Mouse (Mus musculus) layer of hippocampus, adult 2 months (tissue): ENCODE measurements around the gene Vps37b. TPM values are rescaled to one million over a fixed set of nuclear protein-coding genes. Genes with fewer than 3 reads are reported as not detected.

Experiments
- DNase-seq, 2 experiments: peaks; one replicate each; pipeline ENCODE4 v3.0.0; 2022; ENCODE audit warnings: low spot score in 2 of 2
- H3K27ac ChIP-seq: fragments of 200-600 bp; 2 replicates; pipeline ENCODE4 v1.8.1; 2022
- H3K4me3 ChIP-seq: fragments of 200-600 bp; 2 replicates; pipeline ENCODE4 v1.8.1; 2022; ENCODE audit warnings: mild to moderate bottlenecking
- CTCF ChIP-seq: fragments of 200-600 bp; conservative IDR thresholded peaks from 2 replicates; pipeline ENCODE4 v1.8.1; 2022; ENCODE audit warnings: antibody characterized with exemption, mild to moderate bottlenecking, moderate library complexity
- microRNA-seq, 2 experiments: library from miRNA; unstranded; fragments of <30 nt; microRNA quantifications; one replicate each; pipeline ENCODE4 v1.2.0; 2021
- total RNA-seq, 2 experiments: library from RNA; stranded (reverse); gene quantifications; 2 replicates each; pipeline ENCODE4 v1.2.3; 2021

Vps37b gene
- total RNA-seq, 2 experiments from 2014 or later, result 36.8 to 42.2 TPM

- no peak for TF ChIP-seq CTCF
- H3K27ac ChIP-seq, result peak overlapping the region; percentile 61; the same call in 1 of the 2 replicates
- H3K4me3 ChIP-seq, result peak overlapping the region; percentile 82
- DNase-seq, result no peak
Measured at GRCm38 (mm10) chr5:123974616-123975111, 57.4 kb downstream of the Vps37b start.

- Histone ChIP-seq H3K4me3 (peak overlapping the region; percentile 82), H3K27ac (peak overlapping the region; percentile 86)
- no peak for DNase-seq
- no peak for TF ChIP-seq CTCF
Measured at GRCm38 (mm10) chr5:123974179-123974485, 57.9 kb downstream of the Vps37b start.

GRCm38 (mm10) chr5:123973299-123974178, 58.5 kb downstream of the Vps37b start, which contains the start of gene Hip1r:
TSS of gene Hip1r (plus strand) at chr5:123973628.
- DNase-seq, result peak; percentile 66 to 73
- Histone ChIP-seq H3K4me3 (peak within 1 kb of the TSS; percentile 82), H3K27ac (peak within 1 kb of the TSS; percentile 86)
- TF ChIP-seq CTCF, result no peak

DNA sequence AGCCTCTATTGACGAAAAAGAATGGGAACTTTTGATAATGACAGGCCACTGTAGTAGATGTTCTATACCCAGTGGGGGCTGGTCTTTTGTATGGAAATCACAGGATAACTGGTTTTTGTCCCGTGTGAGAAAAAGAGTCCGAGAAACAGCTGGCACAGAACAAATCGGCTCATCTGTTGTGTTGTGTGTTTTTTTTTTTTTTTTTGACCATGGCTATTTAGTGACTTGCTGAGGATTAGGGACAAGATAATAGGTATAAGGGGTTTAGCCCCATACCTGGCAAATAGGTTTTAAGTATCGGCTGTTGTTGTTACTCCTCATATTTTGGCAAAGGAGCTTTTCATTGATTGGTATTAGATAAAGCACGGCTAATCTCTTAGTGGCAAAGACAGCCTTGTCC, 59.6 kb downstream of the Vps37b start:
- H3K27ac ChIP-seq, result no peak overlapping the region
- TF ChIP-seq CTCF, result no peak
- no peak overlapping the region for H3K4me3 ChIP-seq
- no peak for DNase-seq

DNA sequence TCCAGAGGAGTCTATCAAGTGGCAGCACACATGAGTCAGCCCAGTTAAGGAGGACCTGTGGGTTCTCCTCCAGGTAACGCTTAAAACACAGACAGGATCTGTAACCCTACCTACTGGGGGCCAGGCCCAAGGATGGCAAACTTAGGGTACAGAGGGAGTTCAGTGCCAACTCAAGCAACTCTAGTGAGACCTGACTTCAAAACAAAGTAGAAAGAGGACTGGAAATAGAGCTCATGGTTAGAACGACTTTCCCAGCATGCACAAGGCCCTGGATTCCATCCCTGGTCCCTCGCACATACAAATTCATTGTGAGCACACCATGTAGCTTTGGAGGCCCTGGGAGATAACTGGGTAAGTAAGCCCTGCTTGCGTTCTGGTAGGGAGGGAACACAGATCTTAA, 61.5 kb downstream of the Vps37b start:
- no peak for TF ChIP-seq CTCF
- DNase-seq, result no peak
- Histone ChIP-seq H3K27ac (no peak overlapping the region), H3K4me3 (no peak overlapping the region)

DNA sequence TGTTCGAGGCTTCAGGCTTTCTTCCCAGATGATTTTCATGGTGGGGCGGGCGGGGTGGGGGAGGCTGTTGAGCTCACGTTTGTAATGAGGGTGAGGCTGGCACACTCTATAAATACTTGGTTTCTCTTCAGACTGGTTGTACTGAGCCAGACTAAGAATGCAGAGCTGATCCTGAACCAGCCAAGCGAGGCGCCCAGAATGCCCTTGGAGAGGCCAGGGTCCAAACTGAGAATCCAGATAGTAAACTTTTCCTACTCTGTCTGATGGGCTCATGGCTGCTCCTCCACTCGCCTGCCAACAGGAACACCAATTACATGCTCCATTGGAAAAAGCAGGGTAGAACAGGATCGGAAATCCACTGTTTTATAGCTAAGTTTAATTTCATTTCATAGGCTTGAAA, 62.9 kb downstream of the Vps37b start:
- no peak for TF ChIP-seq CTCF
- Histone ChIP-seq H3K27ac (no peak overlapping the region), H3K4me3 (no peak overlapping the region)
- no peak for DNase-seq

- H3K27ac ChIP-seq, result no peak overlapping the region
- no peak for TF ChIP-seq CTCF
- H3K4me3 ChIP-seq, result no peak overlapping the region
- no peak for DNase-seq
Measured at GRCm38 (mm10) chr5:123968468-123968867, 63.6 kb downstream of the Vps37b start.

DNA sequence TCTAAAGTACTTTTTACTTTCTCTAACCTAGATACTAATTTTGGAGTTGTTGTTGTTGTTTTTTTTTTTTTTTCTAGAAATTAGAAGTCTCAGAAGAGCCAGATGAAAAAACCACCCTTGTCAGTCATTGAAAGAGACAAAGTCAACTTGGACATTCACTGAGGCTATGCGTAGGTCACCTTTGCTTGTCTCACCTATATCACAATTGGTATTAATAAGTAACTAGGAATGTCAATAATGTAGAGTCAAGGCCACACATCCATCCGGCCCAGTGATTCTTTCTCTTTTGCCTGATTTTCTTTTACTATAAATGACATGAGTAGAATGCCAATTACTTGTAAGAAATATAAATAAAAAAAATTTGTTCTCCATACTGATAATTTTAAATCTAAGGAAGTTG, 65.3 kb downstream of the Vps37b start:
- TF ChIP-seq CTCF, result no peak
- no peak overlapping the region for H3K4me3 ChIP-seq
- DNase-seq, result no peak
- H3K27ac ChIP-seq, result no peak overlapping the region

DNA sequence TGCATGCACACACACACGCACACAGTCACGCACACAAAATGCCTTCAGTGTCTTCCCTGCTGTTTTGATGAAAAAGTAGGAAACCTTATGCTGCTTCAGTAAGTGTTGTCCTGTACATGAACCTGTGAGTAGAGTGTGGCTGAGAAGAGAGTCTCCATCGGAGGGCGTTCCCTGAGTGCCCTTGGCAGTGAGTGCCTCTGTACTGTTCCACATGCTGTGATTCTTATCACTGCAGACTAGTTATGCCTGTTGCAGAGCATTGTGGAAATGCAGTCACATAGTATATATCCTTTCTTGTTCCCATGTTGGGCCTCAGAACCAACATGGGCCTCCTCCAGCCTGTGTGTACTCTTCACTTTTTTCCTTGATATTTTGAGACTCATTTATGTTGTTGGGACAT, 67.9 kb downstream of the Vps37b start:
- TF ChIP-seq CTCF, result no peak
- H3K4me3 ChIP-seq, result no peak overlapping the region
- no peak overlapping the region for H3K27ac ChIP-seq
- no peak for DNase-seq

- Histone ChIP-seq H3K27ac (no peak overlapping the region), H3K4me3 (no peak overlapping the region)
- TF ChIP-seq CTCF, result no peak
- no peak for DNase-seq
Measured at GRCm38 (mm10) chr5:123961046-123961445, 71.0 kb downstream of the Vps37b start.

DNA sequence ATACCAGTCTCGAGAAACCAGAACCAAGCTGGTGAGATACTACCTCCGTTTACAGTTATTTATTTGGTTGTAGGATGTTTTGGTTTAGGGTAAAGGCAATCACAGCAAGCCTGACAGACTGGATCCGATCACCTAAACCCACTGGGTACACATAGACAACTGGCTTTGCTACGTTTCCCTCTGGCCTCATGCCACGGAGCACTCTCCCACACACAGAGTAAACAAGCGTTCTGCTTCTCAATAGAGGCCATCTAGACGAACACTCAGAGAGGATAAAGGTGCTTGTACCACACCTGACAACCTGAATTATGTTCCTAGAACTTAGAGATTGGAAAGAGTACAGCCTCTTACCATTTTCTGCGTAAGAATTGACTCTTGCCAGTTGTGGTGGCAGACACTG, 71.9 kb downstream of the Vps37b start:
- no peak for DNase-seq
- no peak overlapping the region for H3K4me3 ChIP-seq
- no peak for TF ChIP-seq CTCF
- H3K27ac ChIP-seq, result no peak overlapping the region

DNA sequence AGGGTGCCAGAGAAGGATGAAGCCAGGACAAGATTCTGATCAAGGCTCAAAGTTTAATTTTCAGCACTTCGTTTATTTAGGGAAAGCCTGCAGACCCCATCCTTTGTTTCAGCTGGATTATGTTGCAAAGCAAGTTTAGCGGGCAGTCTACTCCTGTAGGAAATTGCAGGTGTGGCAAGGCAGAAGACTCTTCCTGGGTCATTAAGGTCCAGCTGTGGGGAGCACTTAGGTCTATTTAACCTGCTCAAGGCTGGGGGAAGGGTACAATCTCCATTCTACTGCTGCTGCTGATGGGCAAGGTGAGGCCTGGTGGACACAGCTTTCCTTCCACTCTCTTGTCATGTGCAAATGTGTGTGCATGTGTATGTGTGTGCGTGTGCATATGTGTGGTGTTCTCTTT, 73.1 kb downstream of the Vps37b start:
- H3K27ac ChIP-seq, result no peak overlapping the region
- no peak for DNase-seq
- no peak overlapping the region for H3K4me3 ChIP-seq
- TF ChIP-seq CTCF, result no peak

GRCm38 (mm10) chr5:123957213-123957612, 74.9 kb downstream of the Vps37b start:
- no peak overlapping the region for H3K27ac ChIP-seq
- H3K4me3 ChIP-seq, result no peak overlapping the region
- DNase-seq, result no peak
- no peak for TF ChIP-seq CTCF

Small RNA genes within 50 kb of the gene (microRNA-seq; reads per million reads assigned to microRNA genes)
- gene Mir7032, result 0 to 1.1 reads per million in 2 experiments

Other genes with a start within 250 kb of the Vps37b start
- gene Hcar2, start 166.8 kb downstream of the Vps37b start, total RNA-seq, result not detected
- gene Hcar1, start 152.2 kb downstream of the Vps37b start, total RNA-seq, result 1 to 10 TPM in 1 of 2 experiments, under 1 TPM in 1; 0.69 to 1.0 TPM
- 10 to 100 TPM; 64.7 to 66.7 TPM for gene Denr, start 125.1 kb downstream of the Vps37b start, total RNA-seq
- 1 to 10 TPM in 1 of 2 experiments, under 1 TPM in 1; 0.87 to 1.3 TPM for gene Gm43518, start 104.9 kb downstream of the Vps37b start, total RNA-seq
- gene Ccdc62, start 101.6 kb downstream of the Vps37b start, total RNA-seq, result 1 to 10 TPM; 2.6 to 4.5 TPM
- 10 to 100 TPM; 42.8 to 43.8 TPM for gene Hip1r, start 58.6 kb downstream of the Vps37b start, total RNA-seq
- 10 to 100 TPM; 27.0 to 31.7 TPM for gene Abcb9, start 63.5 kb upstream of the Vps37b start, total RNA-seq
- gene Ogfod2, start 80.0 kb upstream of the Vps37b start, total RNA-seq, result 10 to 100 TPM; 32.7 to 38.7 TPM
- gene Arl6ip4, start 83.8 kb upstream of the Vps37b start, total RNA-seq, result 10 to 100 TPM; 49.8 to 52.2 TPM
- 100 to 1,000 TPM; 379 to 394 TPM for gene Pitpnm2, start 217.5 kb upstream of the Vps37b start, total RNA-seq